Mouse (Mus musculus): ENCODE data around the gene Cpm. TPM values are rescaled to one million over a fixed set of nuclear protein-coding genes. Genes with fewer than 3 reads are reported as not detected.

Cpm gene
- polyA plus RNA-seq, 1 experiment from 2014 or later, result 32.8 TPM

DNA sequence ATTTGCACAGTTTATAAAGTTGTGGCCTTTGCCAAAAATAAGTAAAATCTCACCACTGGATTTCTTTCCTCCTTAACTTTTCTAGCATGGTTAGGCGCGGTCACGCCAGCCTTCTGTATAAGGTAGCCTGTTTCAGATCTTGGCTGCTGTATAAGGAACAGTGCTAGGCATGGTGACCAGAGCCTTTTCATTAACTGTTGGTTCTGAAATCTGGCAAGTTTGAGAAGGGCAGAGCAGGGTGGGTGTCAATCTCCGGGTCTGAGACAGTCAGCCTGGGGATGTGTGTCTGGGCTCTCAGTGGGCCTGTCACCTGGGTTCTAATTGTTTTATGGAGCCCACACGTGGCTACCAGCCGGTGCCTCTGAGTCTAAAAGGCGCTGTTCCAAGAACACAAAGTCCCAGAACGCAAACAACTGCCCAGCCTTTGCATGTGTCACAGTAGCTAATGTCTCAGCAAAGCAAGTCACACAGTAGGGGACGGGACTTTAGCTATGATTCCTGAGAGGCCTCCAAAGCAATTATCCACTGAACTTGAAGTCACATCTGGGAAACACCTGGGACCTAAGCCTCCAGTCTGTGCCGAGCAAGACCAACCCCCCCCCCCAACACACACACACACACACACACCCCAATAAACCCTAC, 40.3 kb downstream of the Cpm start:
- H3K27ac ChIP-seq (ENCODE audit: low read depth, low read length), result peak overlapping the region; percentile 84

GRCm38 (mm10) chr10:117670092-117670491, 40.8 kb downstream of the Cpm start:
- ATAC-seq, result no peak
- Histone ChIP-seq H3K9me3 (ENCODE audit: control insufficient read depth) (no peaks in the 10 kb centered on the region), H3K27me3 (replicated peaks; ENCODE audit: control insufficient read depth, insufficient read depth, low read length) (no peaks in the 10 kb centered on the region), H3K36me3 (ENCODE audit: control insufficient read depth, insufficient read depth) (peaks cover 10% of the 10 kb centered on the region; the same call in 1 of the 2 replicates), H3K4me1 (replicated peaks; ENCODE audit: control insufficient read depth, insufficient read depth, low read length) (peaks cover 10% of the 10 kb centered on the region; the same call in 1 of the 2 replicates), H3K4me2 (replicated peaks; ENCODE audit: low read depth) (no peak overlapping the region), H3K27ac (ENCODE audit: low read depth, low read length) (peak overlapping the region; percentile 84), H3K4me3 (ENCODE audit: low read depth, low read length) (no peak overlapping the region), H3K9ac (ENCODE audit: low read depth, low read length) (no peak overlapping the region)
- TF ChIP-seq CTCF (IDR thresholded peaks at IDR 0.05; ENCODE audit: low read depth), result no peak
- 85% methylated on average over 3 of the region's 3 CpGs for WGBS

More for the DNA sequence above, 40.3 kb downstream of the Cpm start:
- H3K9ac ChIP-seq (ENCODE audit: low read depth, low read length), result 0 out of 2 replicates have a peak overlapping the region, but pooled peaks have one; percentile 12
- 26% methylated on average over 10 of the region's 10 CpGs for WGBS
- peak; percentile 28 for TF ChIP-seq CTCF (IDR thresholded peaks at IDR 0.05; ENCODE audit: low read depth)
- peak; percentile 92 for ATAC-seq
- H3K27me3 ChIP-seq (replicated peaks; ENCODE audit: control insufficient read depth, insufficient read depth, low read length), result no peaks in the 10 kb centered on the region
- H3K36me3 ChIP-seq (ENCODE audit: control insufficient read depth, insufficient read depth), result peaks cover 10% of the 10 kb centered on the region; the same call in 1 of the 2 replicates
- no peak overlapping the region for H3K4me3 ChIP-seq (ENCODE audit: low read depth, low read length)
- no peak overlapping the region for H3K4me2 ChIP-seq (replicated peaks; ENCODE audit: low read depth)
- H3K9me3 ChIP-seq (ENCODE audit: control insufficient read depth), result no peaks in the 10 kb centered on the region
- peaks cover 10% of the 10 kb centered on the region; the same call in 1 of the 2 replicates for H3K4me1 ChIP-seq (replicated peaks; ENCODE audit: control insufficient read depth, insufficient read depth, low read length)

DNA sequence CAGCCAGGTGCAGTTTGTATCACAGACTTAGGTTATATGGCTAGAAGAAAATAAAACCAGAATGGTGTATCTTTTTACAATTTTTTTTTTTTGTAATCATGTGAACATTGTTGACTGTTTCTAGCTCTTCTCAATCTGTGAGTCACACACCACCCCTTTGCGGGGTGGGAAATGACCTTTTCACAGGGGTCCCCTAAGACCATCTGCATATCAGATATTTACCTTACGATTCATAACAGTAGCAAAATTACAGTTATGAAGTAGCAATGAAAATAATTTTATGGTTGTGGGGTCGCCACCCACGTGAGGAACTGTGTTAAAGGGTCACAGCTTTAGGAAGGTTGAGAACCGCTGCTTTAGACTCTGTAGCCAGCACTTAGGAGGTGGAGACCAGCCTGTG, 41.5 kb downstream of the Cpm start:
- Histone ChIP-seq H3K27me3 (replicated peaks; ENCODE audit: control insufficient read depth, insufficient read depth, low read length) (no peaks in the 10 kb centered on the region), H3K27ac (ENCODE audit: low read depth, low read length) (0 out of 2 replicates have a peak overlapping the region, but pooled peaks have one; percentile 84), H3K4me2 (replicated peaks; ENCODE audit: low read depth) (no peak overlapping the region), H3K4me1 (replicated peaks; ENCODE audit: control insufficient read depth, insufficient read depth, low read length) (peaks cover 10% of the 10 kb centered on the region; the same call in 1 of the 2 replicates), H3K36me3 (ENCODE audit: control insufficient read depth, insufficient read depth) (peaks cover 10% of the 10 kb centered on the region; the same call in 1 of the 2 replicates), H3K9me3 (ENCODE audit: control insufficient read depth) (no peaks in the 10 kb centered on the region), H3K9ac (ENCODE audit: low read depth, low read length) (no peak overlapping the region), H3K4me3 (ENCODE audit: low read depth, low read length) (no peak overlapping the region)
- 67% methylated on average over 5 of the region's 5 CpGs for WGBS
- ATAC-seq, result no peak
- no peak for TF ChIP-seq CTCF (IDR thresholded peaks at IDR 0.05; ENCODE audit: low read depth)

DNA sequence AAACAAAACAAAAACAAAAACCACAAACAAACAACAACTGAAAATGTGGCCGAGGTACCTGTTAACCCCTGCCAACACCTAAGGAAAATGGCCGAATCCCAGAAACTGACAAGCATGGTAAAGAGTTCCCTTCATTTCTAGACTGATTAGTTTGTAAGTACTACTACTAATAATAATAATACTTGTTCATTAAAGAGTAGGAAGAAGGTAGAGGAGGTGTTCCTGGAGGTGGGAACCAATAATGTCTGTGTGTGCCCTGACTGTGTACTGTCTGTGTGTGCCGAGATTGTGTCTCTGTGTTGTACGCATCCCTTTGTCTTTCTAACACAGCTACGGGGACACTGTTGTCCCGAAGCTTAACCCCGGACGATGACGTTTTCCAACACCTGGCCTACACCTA, 42.0 kb downstream of the Cpm start:
- 92% methylated on average over 9 of the region's 9 CpGs for WGBS
- Histone ChIP-seq H3K4me3 (ENCODE audit: low read depth, low read length) (no peak overlapping the region), H3K27me3 (replicated peaks; ENCODE audit: control insufficient read depth, insufficient read depth, low read length) (no peaks in the 10 kb centered on the region), H3K4me1 (replicated peaks; ENCODE audit: control insufficient read depth, insufficient read depth, low read length) (peaks cover 10% of the 10 kb centered on the region; the same call in 1 of the 2 replicates), H3K27ac (ENCODE audit: low read depth, low read length) (no peak overlapping the region), H3K36me3 (ENCODE audit: control insufficient read depth, insufficient read depth) (peaks cover 10% of the 10 kb centered on the region; the same call in 1 of the 2 replicates), H3K9me3 (ENCODE audit: control insufficient read depth) (no peaks in the 10 kb centered on the region), H3K9ac (ENCODE audit: low read depth, low read length) (no peak overlapping the region), H3K4me2 (replicated peaks; ENCODE audit: low read depth) (no peak overlapping the region)
- TF ChIP-seq CTCF (IDR thresholded peaks at IDR 0.05; ENCODE audit: low read depth), result no peak
- no peak for ATAC-seq

DNA sequence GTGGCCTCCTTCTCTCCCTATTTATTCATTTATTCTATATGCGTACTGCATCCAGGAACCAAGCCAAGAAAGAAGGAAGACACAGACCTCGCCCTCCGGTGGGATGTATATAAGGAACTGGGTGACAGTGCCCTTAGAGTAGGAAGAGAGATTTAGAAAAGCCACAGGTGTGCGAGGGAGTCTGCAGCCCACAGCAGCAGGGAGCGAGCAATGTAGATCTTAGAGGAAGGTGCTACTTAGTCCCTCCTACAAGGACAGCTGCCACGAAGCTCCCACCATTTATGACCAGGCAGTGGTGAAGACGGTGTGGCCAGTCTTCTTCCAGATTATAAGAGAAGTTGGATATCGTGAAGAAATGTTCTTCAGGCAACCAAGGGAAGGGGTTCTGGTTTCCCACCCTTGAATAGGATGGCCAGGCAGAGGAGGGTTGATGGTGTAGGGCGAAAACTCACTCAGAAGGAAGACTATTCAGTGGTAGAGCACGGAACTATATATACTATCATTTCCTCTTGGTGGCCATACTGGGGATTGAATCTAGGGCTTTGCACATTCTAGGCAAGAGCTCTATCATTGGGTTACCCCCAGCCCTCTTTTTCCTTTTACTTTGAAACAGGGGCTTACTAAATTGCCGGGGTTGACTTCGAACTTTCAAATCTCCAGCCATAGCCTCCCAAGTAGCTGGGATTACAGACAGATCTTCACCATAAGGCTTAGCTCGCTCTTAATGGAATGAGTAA, 42.8 kb downstream of the Cpm start:
- 84% methylated on average over 13 of the region's 13 CpGs for WGBS
- Histone ChIP-seq H3K27me3 (replicated peaks; ENCODE audit: control insufficient read depth, insufficient read depth, low read length) (no peaks in the 10 kb centered on the region), H3K9me3 (ENCODE audit: control insufficient read depth) (no peaks in the 10 kb centered on the region), H3K9ac (ENCODE audit: low read depth, low read length) (no peak overlapping the region), H3K36me3 (ENCODE audit: control insufficient read depth, insufficient read depth) (peaks cover 10% of the 10 kb centered on the region; the same call in 1 of the 2 replicates), H3K4me2 (replicated peaks; ENCODE audit: low read depth) (no peak overlapping the region), H3K27ac (ENCODE audit: low read depth, low read length) (no peak overlapping the region), H3K4me3 (ENCODE audit: low read depth, low read length) (no peak overlapping the region), H3K4me1 (replicated peaks; ENCODE audit: control insufficient read depth, insufficient read depth, low read length) (peaks cover 10% of the 10 kb centered on the region; the same call in 1 of the 2 replicates)
- no peak for ATAC-seq
- no peak for TF ChIP-seq CTCF (IDR thresholded peaks at IDR 0.05; ENCODE audit: low read depth)

- no peaks in the 10 kb centered on the region for H3K27me3 ChIP-seq (replicated peaks; ENCODE audit: control insufficient read depth, insufficient read depth, low read length)
- H3K9me3 ChIP-seq (ENCODE audit: control insufficient read depth), result no peaks in the 10 kb centered on the region
- peaks cover 10% of the 10 kb centered on the region; the same call in 1 of the 2 replicates for H3K4me1 ChIP-seq (replicated peaks; ENCODE audit: control insufficient read depth, insufficient read depth, low read length)
- no peak for TF ChIP-seq CTCF (IDR thresholded peaks at IDR 0.05; ENCODE audit: low read depth)
- no peak overlapping the region for H3K4me2 ChIP-seq (replicated peaks; ENCODE audit: low read depth)
- no peak overlapping the region for H3K4me3 ChIP-seq (ENCODE audit: low read depth, low read length)
- no peak overlapping the region for H3K9ac ChIP-seq (ENCODE audit: low read depth, low read length)
- 65% methylated on average over 7 of the region's 7 CpGs for WGBS
- peaks cover 10% of the 10 kb centered on the region; the same call in 1 of the 2 replicates for H3K36me3 ChIP-seq (ENCODE audit: control insufficient read depth, insufficient read depth)
- no peak overlapping the region for H3K27ac ChIP-seq (ENCODE audit: low read depth, low read length)
- ATAC-seq, result no peak
Observed at GRCm38 (mm10) chr10:117672693-117673092, 43.4 kb downstream of the Cpm start.

All from intestine, postnatal 0 days (tissue).